Mouse (Mus musculus) lung, adult 2 months (tissue): ENCODE measurements around the gene Cdh20. TPM values are rescaled to one million over a fixed set of nuclear protein-coding genes. Genes with fewer than 3 reads are reported as not detected.

Experiments used
- DNase-seq: peaks from one replicate; pipeline ENCODE4 v3.0.0; 2022
- H3K4me1 ChIP-seq: fragments of 200-500 bp; 2 replicates; pipeline ENCODE4 v1.6.1; 2011; ENCODE audit warnings: low read length; ENCODE audit not compliant: control insufficient read depth, insufficient read depth
- H3K4me3 ChIP-seq: fragments of 200-500 bp; replicated peaks from 2 replicates; pipeline ENCODE3; 2011; ENCODE audit warnings: low read depth, mild to moderate bottlenecking, control low read depth, low read length; ENCODE audit errors: extremely low read depth
- CTCF ChIP-seq: fragments of 200-500 bp; IDR thresholded peaks from 2 replicates; pipeline ENCODE4 v1.5.1; 2011; ENCODE audit warnings: mild to moderate bottlenecking, low read length, control low read depth; ENCODE audit not compliant: insufficient read depth
- POLR2A ChIP-seq: fragments of 200-500 bp; IDR thresholded peaks from 2 replicates; pipeline ENCODE4 v1.6.1; 2011; ENCODE audit warnings: low read depth, mild to moderate bottlenecking, control low read depth, low read length, borderline replicate concordance; ENCODE audit errors: extremely low read depth
- WGBS: fragments of 180-500 bp; shearing (Covaris S2); methylation state at CpG from one replicate; pipeline ENCODE4 v1.1.7; 2018; 5-methylcytosine and 5-hydroxymethylcytosine counted together
- polyA plus RNA-seq: library from polyadenylated mRNA; depleted of rRNA; stranded (reverse); fragments of >200 nt; gene quantifications from 2 replicates; pipeline ENCODE4 v1.2.3, GENCODE M21; 2012

The Cdh20 gene
- polyA plus RNA-seq, 1 experiment, result 0.08 TPM

GRCm38 (mm10) chr1:105002179-105002578 is 233.8 kb downstream of the Cdh20 start:
- WGBS, result 75% methylated on average over 1 of the region's 1 CpGs
- no peak for DNase-seq
- Histone ChIP-seq H3K4me1 (no peaks in the 10 kb centered on the region), H3K4me3 (no peak overlapping the region)
- no peak for TF ChIP-seq POLR2A
- no peak for TF ChIP-seq CTCF

- DNase-seq, result no peak
- no peaks in the 10 kb centered on the region for H3K4me1 ChIP-seq
- 77% methylated on average over 1 of the region's 1 CpGs for WGBS
- H3K4me3 ChIP-seq, result no peak overlapping the region
- TF ChIP-seq CTCF, result no peak
- no peak for TF ChIP-seq POLR2A
These were observed 235.5 kb downstream of the Cdh20 start for GRCm38 (mm10) chr1:105003786-105004185.

- DNase-seq, result no peak
- 27% methylated on average over 2 of the region's 2 CpGs for WGBS
- TF ChIP-seq CTCF (no peak), POLR2A (no peak)
- no peaks in the 10 kb centered on the region for H3K4me1 ChIP-seq
- H3K4me3 ChIP-seq, result no peak overlapping the region
These were observed 244.3 kb downstream of the Cdh20 start for GRCm38 (mm10) chr1:105012616-105013015.

GRCm38 (mm10) chr1:105013291-105013690 is 245.0 kb downstream of the Cdh20 start:
- 45% methylated on average over 1 of the region's 1 CpGs for WGBS
- H3K4me3 ChIP-seq, result no peak overlapping the region
- DNase-seq, result no peak

GRCm38 (mm10) chr1:105041668-105042067 is 273.3 kb downstream of the Cdh20 start:
- WGBS, result 81% methylated on average over 3 of the region's 3 CpGs
- Histone ChIP-seq H3K4me1 (no peaks in the 10 kb centered on the region), H3K4me3 (no peak overlapping the region)
- TF ChIP-seq POLR2A, result no peak
- no peak for TF ChIP-seq CTCF
- DNase-seq, result no peak

More at GRCm38 (mm10) chr1:105013291-105013690, 245.0 kb downstream of the Cdh20 start:
- TF ChIP-seq POLR2A (no peak), CTCF (no peak)
- H3K4me1 ChIP-seq, result no peaks in the 10 kb centered on the region
